Mouse (Mus musculus): ENCODE measurements around the gene Pgam1.

DNA sequence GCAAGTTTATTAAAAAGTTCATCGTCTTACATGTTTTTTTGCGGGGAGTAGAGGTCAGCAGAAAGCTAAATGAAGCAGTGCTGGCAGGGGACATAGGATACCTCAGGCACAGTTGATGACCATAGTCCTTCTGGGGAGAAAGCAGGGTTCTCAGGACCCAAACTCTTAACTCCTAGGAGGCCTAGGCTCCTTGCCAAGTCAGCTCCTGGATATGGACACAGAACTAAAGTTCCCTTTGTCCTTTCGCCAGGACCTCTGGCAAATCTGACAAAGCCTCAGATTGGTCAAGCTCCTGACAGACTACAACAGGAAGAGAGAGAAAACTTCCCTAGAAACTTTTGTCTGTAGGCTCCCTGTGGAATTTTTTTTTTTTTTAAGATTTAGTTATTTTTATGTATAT lies 3.0 kb upstream of the Pgam1 start:
- TF ChIP-seq GATA1 (IDR thresholded peaks at IDR 0.05; ENCODE audit: low read length): no peak
- no peak for TF ChIP-seq TAL1 (IDR thresholded peaks at IDR 0.05; ENCODE audit: low read length)
